Mouse (Mus musculus): ENCODE measurements around the gene Gas2l3.

DNA sequence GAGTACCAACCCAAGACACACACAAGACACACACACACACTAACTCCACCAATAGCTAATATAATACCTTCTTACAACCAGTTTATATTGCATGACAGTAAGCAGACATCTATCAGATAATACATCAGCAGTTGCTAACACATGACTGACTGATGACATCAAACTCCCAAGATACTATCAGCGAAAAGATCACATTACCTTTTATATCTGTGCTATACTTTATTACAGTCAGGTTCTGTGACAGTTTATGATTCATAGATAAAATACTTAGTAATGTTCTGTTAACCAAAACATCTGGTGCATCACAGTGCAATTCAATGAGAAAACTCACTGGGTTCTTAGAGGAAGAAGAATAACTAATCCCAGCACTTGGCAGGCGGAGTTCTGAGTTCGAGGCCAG lies 1.8 kb downstream of the Gas2l3 start:
- TF ChIP-seq CTCF (IDR thresholded peaks at IDR 0.05; ENCODE audit: extremely low read depth, insufficient read length, insufficient replicate concordance, low read depth, low read length) (no peak), POLR2A (IDR thresholded peaks at IDR 0.05; ENCODE audit: low read depth, low read length) (no peak)
